Mouse (Mus musculus): ENCODE data around the gene Gars.

Gars gene

GRCm38 (mm10) chr6:55093431-55094146 lies 55.8 kb downstream of the Gars start:
- DNase-seq (ENCODE audit: low spot score): no peak

GRCm38 (mm10) chr6:55098030-55098429 lies 60.2 kb downstream of the Gars start:
- DNase-seq (ENCODE audit: low spot score): peak; percentile 45

GRCm38 (mm10) chr6:55098603-55099002 lies 60.8 kb downstream of the Gars start:
- no peak for DNase-seq (ENCODE audit: low spot score)

GRCm38 (mm10) chr6:55108358-55108757 lies 70.6 kb downstream of the Gars start:
- no peak for DNase-seq (ENCODE audit: low spot score)

GRCm38 (mm10) chr6:55117325-55118109 lies 79.7 kb downstream of the Gars start:
- no peak for DNase-seq (ENCODE audit: low spot score)

GRCm38 (mm10) chr6:55123056-55123455 lies 85.2 kb downstream of the Gars start:
- DNase-seq (ENCODE audit: low spot score): no peak

GRCm38 (mm10) chr6:55126576-55126975 lies 88.8 kb downstream of the Gars start:
- no peak for DNase-seq (ENCODE audit: low spot score)

GRCm38 (mm10) chr6:55128391-55128790 lies 90.6 kb downstream of the Gars start:
- DNase-seq (ENCODE audit: low spot score): no peak
